Comparison of ENCODE assay signal across 28 mouse cellular contexts in genomic region chr9:52012311-52012710, GRCm38 (mm10). TPM values are rescaled to one million over a fixed set of nuclear protein-coding genes. Genes with fewer than 3 reads are reported as not detected.
DNase-seq lines count a peak whose midpoint lies in the region; ATAC-seq and TF ChIP-seq lines count a peak whose summit lies in the region.
"Had no signal": no experiment of that assay in that cellular context is flagged by ENCODE, and none has a peak within 500 bp of the region (broad histone marks: within the 10 kb centered on the region; RNA-seq: fewer than 3 reads in every experiment).

No protein-coding gene starts in this region.

- DNase-seq in frontal cortex, postnatal 10 days (ENCODE audit: low spot score in 2 of 2): no peak
- peak; percentile 8 to 16 for DNase-seq in left cerebral cortex, adult 18-20 months (ENCODE audit: low spot score in 2 of 2)
- no peak for DNase-seq in left cerebral cortex, adult 2 months (ENCODE audit: extremely low spot score in 1 of 2, low spot score in 2 of 2)
- DNase-seq in adipocyte (ENCODE audit: low spot score): peak; percentile 67
- DNase-seq in telencephalon, adult 2 months (ENCODE audit: low read depth, low spot score): peak; percentile 54
- no peak for DNase-seq in spleen, adult 18-20 months
- DNase-seq: adrenal gland, adult 8-10 months; adrenal gland, postnatal 25 days; B cell, adult 2 months; cerebellum, adult 18-20 months; cerebellum, adult 9-10 months; cerebellum, postnatal 25 days; gastrocnemius, adult 2 months; gastrocnemius, postnatal 14 days; heart, adult 18-20 months; heart, postnatal 10 days; heart, postnatal 4 days had no signal

- no peak overlapping the region for H3K27ac ChIP-seq in left cerebral cortex, adult 2 months
- H3K27ac ChIP-seq: embryonic facial prominence, embryonic 12.5 days; embryonic facial prominence, embryonic 15.5 days; forebrain, embryonic 13.5 days; gastrocnemius, adult 2 months; heart, embryonic 15.5 days; hindbrain, embryonic 14.5 days; hindbrain, postnatal 0 days had no signal

- H3K4me3 ChIP-seq in left cerebral cortex, adult 2 months: no peak overlapping the region
- H3K4me3 ChIP-seq: embryonic facial prominence, embryonic 12.5 days; embryonic facial prominence, embryonic 15.5 days; forebrain, embryonic 13.5 days; gastrocnemius, adult 2 months; heart, embryonic 12.5 days; heart, embryonic 15.5 days had no signal

- peak; percentile 95 for ATAC-seq in frontal cortex, adult (ENCODE audit: low TSS enrichment)
- no peak for ATAC-seq in inflammation-experienced regulatory T-cells, adult 6 months
- ATAC-seq: forebrain, embryonic 13.5 days; forebrain, embryonic 16.5 days; hindbrain, postnatal 0 days; intestine, postnatal 0 days had no signal

- intact Hi-C loops in left cerebral cortex, adult 2 months (cut with DNase I): no loop called here

- TF ChIP-seq CTCF in left cerebral cortex, adult 2 months (IDR thresholded peaks at IDR 0.05): no peak; the same call in none of the 2 replicates

RNA-seq across cellular contexts. Expression of gene Rdx, which starts 34.7 kb away (rescaled TPM):
- 10 to 100 TPM; 42.9 to 44.5 TPM for total RNA-seq in left cerebral cortex, adult 18-20 months (2021)
- 10 to 100 TPM; 43.8 to 46.0 TPM for total RNA-seq in left cerebral cortex, adult 2 months (2021)
- 10 to 100 TPM; 45.1 to 71.9 (median 50.0) TPM for polyA plus RNA-seq in inflammation-experienced regulatory T-cells, adult 6 months (2017; shearing (Covaris generic))

RNA-seq across cellular contexts. Expression of gene Fdx1, which starts 49.0 kb away (rescaled TPM):
- total RNA-seq in left cerebral cortex, adult 18-20 months (2021): 10 to 100 TPM; 19.3 to 20.2 TPM
- total RNA-seq in left cerebral cortex, adult 2 months (2021): 10 to 100 TPM; 17.3 to 21.7 TPM
- polyA plus RNA-seq in inflammation-experienced regulatory T-cells, adult 6 months (2017; shearing (Covaris generic)): 10 to 100 TPM in 2 of 3 experiments, 1 to 10 TPM in 1; 3.6 to 13.9 (median 11.5) TPM

Comparison
In these comparisons a context has a peak if more than half of its experiments do, and no peak if none do; other contexts are left out.
1. DNase-seq: peak in left cerebral cortex, adult 18-20 months (2 of 2), adipocyte (single experiment) and telencephalon, adult 2 months (single experiment); none in frontal cortex, postnatal 10 days (0 of 2), left cerebral cortex, adult 2 months (0 of 2) and spleen, adult 18-20 months (0 of 2).